Mouse (Mus musculus) retina, postnatal 1 day (tissue): ENCODE data around the gene Gnao1.

Experiments
- DNase-seq: peaks from one replicate; pipeline ENCODE4 v3.0.0-alpha.2; 2012

Gene Gnao1

DNA sequence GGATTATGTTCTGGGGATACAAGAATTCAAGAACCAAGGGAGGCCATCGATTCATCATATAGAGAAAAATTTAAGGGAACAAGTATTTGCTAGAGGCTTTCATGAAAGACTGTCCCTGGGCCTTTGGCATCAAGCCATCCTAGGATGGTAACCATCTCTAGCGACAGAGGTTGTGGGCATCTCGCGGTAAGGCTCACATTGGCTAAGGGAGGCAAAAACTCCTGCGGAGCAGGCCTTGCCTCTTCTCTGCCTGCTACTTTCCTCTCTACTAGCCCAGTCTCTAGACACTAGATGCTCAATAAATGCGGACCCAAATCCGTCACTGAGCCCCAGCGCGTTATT lies at the start of gene Gnao1:
Gene Gnao1 (plus strand): TSS at position 281 of the 342 bp plus-strand sequence.
- DNase-seq: no peak

DNA sequence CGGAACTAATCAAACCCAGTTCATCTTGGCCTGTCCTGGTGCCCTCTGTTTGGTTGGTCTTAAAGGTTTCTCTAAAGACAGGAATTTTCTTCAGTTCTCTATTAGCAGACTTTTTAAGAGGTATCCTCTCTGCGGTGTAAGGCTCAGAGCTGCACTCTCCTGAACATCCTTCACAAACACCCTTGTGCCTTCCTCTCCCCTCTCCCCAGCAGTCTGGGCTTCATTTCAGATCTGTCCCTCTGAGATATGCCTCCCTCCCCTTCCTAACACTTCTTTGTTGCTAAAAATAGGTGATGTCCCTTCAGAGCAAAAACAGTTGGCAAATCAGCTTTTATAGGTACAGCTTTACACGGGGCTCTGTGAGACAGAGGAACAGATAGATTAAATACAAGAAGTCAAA lies 32.2 kb upstream of the Gnao1 start:
- no peak for DNase-seq

DNA sequence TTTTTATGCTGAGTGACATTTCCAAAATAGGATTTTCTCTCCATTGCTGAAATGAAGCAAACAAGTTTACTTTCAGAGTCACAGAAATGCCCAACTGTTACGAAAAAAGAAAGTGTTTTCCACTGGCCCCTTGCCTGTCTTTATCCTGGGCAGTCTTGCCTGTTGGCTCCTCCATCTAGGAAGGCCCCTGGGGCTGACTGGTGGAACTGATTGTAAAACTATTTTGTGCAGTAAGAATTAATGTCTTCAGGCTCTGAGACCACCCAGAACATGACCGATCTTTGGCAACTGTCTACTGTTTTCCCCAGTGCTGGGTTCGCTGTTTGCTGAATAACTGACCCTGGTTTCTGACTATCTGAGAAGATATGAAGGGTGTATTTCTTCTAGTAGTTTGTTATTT lies 540 bp upstream of the Gnao1 start:
- no peak for DNase-seq

DNA sequence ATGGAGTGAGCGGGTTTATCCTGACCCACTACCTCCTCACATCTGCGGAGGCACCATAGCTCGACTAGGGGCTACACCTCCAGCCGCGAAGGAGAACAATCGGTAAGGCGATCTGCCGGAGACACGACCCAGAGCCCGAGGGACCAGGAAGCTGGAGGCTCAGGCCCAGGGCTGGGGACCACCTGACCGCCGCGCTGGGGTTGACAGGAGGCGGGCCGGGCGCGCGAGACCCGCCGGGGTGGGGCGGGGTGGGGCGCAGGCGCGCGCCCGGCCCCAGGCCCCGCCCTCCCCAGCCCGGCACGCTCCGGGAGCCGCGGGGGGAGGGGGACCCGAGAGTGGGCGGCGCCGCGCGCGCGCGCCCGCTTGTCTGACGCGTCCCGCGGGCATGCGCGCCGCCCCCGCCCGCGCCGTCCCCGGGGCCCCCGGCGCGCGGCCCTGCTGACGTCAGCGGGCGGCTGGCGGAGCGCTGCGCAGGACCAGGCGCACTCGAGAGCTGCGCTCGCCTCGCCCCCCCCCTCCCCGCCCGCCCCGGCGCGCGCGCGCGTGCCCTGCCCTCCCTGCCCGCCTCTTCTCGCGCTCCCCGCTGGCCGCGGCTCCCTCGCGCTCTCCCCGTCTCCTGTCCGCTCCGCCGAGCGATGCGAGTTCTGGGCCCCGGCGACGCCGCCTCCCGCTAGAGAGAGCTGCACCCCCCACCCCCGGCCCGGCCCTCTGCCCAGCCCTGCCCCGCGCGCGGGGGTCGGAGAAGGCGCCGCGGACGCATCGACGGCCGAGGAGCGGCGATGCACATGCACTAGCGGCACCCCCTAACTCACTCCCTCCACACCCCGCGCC lies 477 bp downstream of the Gnao1 start:
- peak; percentile 93 for DNase-seq

DNA sequence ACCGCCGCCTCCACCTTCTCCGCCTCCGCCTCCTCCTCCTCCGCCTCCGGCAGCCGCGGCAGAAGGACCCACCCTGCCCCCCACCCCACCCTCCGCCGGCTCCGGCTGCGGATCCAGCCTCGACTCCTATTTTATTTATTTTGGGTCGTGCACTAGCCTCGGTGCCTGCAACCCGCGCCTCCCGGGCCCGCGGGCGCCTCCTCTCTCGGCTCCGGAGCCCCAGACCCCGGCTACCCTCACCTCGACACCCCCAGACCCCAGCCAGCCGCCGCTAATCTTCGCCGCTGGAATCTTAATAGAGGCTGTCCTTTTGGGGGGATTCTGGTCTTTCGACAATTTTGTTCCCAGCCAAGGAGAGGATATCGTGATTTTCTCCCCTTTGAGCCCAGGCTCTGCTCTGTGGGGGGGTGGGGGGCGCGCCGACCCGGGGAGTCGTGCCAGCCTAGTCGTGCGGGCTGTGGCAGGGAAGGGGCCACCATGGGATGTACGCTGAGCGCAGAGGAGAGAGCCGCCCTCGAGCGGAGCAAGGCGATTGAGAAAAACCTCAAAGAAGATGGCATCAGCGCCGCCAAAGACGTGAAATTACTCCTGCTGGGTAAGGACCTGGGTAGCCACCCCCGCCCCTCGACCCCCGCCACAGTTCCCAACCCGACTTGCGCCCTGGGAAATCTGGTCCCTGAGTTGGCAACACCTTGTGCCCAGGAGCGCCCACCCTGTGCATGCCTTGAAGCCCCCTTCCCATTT lies 1.3 kb downstream of the Gnao1 start:
- DNase-seq: peak; percentile 41

DNA sequence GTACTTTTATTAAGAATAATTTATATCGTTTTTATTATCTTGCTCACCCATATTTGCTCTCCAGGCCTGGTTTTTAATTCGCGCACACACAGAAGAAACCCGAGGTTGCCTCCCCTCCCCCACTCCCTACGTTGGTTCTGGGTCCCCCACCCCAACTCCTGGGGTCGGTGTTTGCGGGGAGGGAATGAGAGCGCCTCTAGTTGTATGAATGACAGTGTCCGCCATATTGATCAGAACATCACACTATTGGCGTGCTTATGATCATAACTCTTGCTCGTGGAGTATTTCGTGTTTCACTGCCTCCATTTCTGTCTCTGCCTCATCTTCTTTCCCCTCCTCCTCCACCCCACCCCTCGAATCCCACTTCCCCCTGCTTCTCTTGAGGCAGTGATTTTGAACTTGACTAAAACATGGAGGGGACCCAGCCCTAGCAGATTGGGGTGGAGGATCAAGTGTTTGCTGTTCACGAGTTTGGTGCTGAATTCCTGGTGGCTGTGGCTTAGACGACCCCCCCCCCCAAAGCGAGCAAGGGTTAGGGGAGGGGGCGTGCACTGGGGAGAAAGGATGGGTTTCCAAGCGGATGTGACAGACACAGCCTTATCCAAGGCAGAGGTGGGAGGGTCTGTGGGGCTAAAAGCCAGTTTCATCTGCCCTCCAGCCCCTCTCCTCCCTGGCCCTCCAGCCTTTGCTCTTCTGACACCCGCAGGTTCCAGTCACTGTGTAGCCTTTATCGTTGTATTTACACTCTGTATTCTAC lies 2.1 kb downstream of the Gnao1 start:
- DNase-seq: peak; percentile 44

DNA sequence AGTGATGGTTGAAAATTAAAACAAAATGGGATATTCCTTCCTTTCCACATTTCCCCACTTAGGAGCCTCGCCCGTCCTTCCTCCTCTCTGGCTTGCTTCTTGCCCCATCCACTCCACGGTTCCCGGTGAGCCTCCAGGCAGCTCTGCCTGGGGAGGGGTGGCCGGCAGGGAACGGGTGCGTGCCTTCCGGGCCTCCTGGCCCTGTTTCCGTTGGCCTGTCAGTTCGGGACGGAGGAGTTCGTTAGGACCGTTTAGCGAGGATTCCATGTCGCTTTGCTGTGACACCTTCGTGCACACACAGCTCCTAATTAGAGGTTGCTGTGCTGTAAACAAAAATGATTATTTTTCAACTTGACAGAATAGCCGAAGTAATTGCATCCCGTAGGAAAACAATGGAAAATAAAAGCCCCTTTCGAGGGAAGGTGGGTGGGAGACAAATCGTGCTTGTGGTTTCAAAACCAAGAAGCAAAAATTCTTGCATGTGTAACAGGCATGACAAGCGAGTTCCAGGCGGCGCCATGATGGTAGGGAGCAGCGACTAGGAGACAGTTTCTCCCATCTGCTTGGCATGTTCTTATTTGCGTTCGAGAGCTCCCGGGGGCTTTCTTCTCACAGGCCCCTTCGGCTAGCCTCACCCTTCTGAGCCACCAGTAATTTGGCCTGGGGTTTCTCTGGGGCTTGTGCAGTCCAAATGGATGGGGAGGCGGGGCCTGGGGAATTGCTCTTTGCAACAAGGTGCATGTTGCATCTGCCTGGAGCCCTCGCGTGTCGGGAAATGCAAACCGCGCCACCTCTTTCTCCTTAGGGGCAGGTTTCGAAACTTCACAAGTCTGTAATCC lies 3.0 kb downstream of the Gnao1 start:
- DNase-seq: peak; percentile 52

DNA sequence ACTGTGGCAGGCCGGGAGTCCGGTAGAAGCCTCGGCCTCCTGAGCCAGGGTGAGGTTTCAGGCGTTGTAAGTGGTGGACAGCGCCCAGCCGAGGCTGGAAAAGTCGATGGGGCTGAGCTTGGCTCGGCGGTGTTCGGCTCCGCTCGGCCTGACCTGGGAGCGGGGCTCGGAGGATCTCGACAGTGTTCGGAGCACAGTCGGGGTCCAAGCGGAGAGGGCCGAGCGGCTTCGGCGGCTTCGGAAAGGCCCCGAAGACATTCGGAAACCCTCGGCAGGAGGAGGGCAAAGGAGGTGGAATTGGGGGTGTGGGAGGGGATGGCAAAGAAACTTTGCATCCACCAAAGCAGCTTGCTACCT lies 3.6 kb downstream of the Gnao1 start:
- peak; percentile 94 for DNase-seq

DNA sequence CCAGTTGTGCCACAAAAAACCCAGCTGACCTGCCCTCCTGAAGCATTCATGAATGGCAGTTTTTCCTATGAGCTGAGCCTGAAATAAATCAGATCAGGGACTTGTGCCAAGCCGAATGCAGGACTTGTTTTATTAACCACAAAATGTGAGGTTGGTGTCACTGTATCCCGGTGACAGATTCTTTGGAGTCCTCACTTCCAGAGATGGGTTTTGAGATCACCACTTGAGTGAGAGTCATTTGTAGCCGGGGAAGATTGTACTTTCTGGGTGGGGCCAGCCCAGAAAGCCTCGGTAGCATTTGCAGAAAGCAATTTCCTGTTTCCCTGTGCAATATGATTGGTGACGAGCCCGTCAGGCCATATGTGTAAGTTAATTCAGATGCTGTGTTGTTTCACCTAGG lies 4.5 kb downstream of the Gnao1 start:
- DNase-seq: no peak

DNA sequence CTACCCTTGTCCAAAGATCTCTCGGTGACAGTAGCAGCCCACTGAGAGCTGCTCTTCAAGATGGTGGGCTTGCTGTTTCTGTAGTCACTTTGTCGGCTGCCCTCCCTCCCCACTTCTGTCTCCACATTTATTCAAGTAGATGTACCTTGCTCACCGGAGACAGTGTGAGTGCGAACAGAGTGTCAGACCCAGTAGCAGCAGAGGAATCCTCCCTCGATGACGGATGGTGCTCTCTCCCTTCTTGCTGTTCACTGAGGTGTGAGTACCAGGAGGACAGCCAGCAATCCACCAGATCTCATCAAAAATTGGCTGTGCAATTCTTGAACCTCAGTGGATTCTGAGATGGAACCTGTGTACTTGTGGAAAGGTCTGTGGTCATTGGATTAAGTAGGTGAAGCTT lies 6.5 kb downstream of the Gnao1 start:
- DNase-seq: no peak

DNA sequence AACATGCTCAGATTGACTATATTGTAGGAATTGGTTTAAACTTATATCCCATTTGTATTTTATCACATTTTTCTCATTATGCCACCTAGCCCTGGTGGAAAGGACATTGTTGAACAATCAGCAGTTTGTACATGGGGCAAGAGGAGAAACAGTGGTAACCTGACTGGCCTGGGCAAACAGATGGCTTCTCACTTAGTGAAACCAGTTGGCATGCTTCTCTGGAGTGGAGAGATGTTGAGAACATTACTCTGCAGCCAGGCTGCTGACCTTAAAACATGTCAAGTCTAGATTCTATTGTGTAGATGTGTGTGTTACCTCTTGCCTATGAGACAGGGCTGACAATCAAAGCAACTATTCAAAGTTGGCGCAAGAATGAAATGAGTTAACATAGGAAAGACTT lies 7.6 kb downstream of the Gnao1 start:
- DNase-seq: no peak

DNA sequence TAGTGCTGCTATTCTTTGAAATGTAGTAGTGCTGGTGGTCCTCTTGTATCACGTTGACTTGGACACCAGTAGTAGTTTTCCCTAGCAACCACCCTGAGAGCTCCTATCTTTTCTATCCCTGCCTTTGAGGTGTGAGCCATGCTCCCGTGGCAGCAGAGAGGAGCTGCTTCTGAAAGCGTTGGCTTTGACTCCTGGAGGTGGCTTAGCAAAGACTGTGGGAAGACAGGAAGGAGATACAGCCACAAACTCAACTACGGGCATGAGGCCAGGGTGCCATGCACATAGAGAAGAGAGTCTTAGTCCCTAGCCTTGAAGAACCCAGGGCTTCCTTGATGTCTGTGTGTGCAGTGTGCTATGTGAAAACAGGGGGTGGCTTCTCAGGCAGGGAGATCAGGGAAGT lies 10.2 kb downstream of the Gnao1 start:
- no peak for DNase-seq

DNA sequence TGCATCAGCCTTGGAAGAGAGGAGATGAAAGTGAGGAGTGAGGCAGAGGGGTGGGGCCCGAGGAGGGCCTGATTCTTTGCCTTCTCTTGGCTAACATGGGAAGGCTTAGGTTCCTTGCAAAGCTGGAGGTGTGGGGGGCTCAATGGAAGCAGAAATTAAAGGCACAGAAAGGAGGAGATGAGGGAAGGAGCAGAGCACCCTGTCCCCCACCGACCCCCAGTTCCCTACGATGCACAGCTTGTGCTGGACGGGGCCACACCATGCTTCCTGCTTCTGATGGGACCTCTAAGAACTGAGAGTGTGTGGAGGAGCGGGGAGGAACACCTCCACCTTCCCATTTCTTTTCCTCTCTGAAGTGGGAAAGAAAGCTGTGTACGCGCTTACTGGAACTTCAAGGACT lies 11.6 kb downstream of the Gnao1 start:
- no peak for DNase-seq

DNA sequence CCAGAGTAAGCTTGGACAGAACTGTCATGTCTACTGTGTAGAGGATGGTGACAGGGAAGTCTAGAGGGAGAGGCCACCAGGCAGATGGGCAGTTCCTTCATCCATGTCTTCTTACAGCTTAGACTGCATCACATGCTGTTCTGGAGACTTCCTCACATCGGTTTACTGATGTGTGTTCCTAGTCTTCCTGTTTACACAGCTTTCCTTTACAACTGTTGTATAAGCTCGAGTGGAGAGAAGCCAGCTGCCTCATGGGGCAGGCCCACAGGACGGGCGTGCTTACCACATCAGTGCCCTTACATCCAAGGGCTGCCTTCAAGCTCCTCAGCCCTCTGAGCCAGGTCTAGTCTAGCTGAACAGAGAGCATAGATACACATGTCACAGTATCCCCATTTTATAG lies 15.6 kb downstream of the Gnao1 start:
- no peak for DNase-seq

DNA sequence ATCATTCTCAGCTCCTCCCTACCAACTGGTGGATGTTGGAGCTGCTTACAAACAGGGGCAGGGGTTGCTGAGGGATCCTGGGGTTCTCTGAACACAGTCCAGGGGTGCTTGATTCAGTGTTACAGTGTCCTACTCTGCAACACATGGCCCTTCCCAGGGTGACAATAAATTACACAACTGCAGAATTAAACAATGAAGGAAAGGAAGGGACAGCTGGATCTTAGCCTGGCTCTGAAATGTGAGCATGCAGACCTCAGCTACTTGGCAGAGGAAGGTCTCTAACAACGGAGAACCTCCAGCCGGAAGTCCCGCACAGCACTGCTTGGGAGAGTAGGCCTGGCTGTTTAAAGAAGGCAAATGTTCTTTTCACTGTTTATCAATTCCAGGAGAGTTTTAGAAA lies 20.9 kb downstream of the Gnao1 start:
- no peak for DNase-seq

DNA sequence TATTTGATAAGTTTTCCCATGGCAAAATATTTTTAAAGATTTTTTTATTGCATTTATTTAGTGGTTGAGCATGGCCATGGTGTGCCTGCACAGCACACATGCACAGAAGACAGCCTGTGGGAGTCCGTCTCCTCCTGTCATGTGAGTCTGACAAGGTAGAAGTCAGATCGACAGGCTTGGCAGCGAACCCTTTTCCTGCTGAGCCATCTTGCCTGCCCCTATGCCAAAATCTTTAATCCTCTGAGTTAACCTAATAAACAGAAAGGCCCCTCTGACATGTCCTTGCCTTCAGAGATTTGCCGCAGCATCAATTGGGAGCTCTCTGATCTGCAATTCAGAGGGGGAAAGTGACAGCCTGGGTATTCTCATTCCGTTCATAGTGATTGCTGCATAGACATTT lies 26.0 kb downstream of the Gnao1 start:
- DNase-seq: no peak

DNA sequence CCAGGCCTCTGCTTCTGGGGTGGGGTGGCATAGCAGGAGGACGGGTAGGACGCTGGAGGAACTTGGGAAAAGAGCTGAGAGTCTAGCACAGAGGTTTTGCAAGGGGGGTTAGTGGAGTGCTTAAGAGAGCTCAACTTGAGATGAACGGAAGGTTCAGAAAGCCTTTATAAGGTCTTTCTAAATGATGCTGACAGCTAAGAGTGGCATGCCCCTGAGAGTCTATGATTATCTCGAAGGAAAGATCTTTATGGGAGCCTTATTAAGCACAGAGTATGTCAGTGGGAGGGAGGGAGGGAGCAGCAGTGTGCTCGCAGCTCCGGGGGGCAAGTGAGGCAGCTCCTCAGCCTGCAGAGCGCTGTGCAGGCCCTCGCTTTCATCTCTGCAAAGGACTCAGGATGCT lies 29.3 kb downstream of the Gnao1 start:
- DNase-seq: no peak

DNA sequence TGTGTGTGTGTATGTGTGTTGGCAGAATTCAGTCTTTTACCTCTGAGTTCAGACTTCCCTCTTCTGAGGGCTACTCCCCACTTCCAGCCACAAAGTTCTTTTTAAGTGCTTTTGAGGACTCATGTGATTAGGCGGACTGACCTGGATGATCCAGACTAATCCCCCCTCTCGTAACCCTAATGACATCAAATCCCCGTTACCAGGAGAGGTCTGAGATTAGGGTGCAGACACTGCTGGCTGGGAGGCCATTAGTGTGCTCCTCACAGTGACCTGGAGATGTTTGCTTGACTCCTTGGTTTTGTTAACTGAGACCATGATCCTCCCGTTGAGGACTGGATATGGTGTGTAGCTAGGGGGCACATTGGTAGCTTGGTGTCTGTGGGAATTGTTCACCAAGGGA lies 30.7 kb downstream of the Gnao1 start:
- peak; percentile 52 for DNase-seq

DNA sequence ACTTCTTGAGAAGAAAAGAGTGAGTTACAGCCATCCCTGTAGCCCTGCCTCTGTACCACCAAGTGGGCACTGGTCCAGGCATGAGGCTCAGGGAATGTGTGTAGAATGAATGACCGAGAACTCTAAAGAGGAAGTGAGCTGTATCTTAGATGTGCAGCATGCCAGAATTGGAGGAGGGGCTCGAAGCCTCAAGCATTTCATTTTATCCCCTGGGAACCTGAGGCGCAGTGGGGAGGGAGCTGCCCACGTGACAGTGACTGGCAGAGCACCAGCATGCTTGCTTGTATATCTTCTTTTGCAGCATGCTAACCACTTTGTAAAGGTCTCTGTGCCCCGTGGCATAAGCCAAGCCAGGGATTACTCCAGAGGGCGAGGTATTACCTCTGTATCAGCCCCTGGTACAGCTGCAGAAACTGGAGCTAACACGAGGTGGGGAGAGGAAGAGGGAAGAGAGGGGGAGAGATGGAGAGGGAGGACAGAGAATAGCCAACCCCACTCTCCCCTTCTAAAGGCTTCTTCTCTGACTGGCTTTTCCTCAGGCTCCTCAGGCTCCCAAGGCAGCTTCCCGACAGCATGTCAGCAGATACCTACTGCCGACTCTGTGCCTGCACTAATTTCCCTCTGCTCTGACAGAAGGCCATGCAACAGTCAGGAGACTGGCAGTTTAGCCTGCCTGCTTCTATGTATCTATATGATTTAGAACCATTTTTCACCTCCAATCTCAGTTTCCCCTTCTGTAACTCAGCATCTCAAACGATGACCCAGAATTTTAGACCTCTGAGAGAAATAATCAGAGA lies 31.4 kb downstream of the Gnao1 start:
- peak; percentile 42 for DNase-seq

DNA sequence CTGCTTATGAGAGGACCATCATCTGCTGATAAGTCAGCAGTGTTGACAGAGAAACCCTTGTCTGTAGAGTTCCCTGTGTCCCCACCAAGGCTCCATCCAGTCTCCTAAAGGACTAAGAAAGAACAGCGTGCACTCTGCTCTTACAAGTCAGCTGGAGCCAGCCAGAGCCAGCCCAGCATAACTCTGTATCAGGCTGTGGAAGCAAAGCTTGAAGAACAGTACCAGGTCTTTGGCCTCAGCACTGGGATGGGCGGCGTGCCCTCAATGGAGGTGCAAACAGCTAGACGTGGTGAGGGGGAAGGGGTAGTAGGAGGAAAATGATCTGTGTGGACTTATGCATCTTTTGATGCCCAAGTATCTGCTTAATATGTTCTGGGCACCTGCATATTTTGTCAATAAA lies 32.8 kb downstream of the Gnao1 start:
- no peak for DNase-seq

DNA sequence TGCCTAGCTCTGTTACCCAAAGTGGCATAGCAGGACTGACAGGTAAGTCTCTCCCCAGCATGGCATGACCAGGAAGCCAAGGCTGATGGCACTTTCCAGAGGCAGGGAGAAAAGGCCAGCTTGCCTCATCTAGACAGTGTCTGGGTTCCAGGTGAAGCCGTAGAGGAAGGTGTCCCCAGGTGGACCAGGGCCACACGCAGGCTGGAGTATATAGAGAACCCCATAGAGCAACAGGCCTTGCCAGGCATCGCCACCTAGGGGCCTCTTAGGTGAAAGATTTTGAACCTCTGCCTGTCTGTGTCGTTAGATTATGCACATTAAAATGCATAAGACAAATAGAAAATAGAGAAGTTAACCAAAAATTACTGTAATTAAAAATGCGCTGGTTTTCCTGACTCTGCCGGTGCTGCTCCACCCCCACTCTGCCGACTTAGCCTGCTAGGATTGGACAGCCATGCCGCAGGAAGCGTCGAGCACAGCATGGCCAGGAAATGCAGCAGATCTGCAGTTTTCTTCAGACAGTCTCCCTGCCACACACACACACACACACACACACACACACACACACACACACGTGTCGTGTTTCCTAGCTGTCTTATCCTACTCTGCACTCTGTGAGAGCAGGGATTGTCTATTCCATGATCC lies 34.2 kb downstream of the Gnao1 start:
- DNase-seq: peak; percentile 27

DNA sequence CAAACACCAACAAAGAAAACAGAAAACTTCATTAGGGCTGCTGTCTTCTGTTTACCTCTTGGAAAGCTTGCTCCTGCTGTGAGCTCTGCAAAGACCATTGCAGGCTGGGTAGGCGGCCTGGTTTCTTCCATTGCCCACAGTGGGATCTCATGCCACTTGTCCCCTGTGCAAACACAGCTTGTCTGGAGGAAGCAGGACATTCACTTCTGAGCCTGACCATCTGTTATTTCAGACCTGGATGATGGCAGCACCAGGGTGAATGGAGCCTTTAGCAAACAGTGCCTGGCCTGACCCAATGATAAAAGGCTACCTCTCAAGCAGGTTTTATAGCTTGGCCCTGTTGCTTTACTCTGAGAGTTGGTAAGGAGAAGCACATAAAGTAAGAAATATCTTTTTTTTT lies 35.4 kb downstream of the Gnao1 start:
- DNase-seq: no peak
